In genomic region chr10:61751534-61752219, GRCm38 (mm10) we compare ENCODE assay signal across 11 mouse cellular contexts. TPM values are rescaled to one million over a fixed set of nuclear protein-coding genes. Genes with fewer than 3 reads are reported as not detected.
DNase-seq lines count a peak whose midpoint lies in the region; ATAC-seq and TF ChIP-seq lines count a peak whose summit lies in the region.
"Had no signal": no experiment of that assay in that cellular context is flagged by ENCODE, and none has a peak within 500 bp of the region (broad histone marks: within the 10 kb centered on the region; RNA-seq: fewer than 3 reads in every experiment).

No protein-coding gene starts in this region.

- TF ChIP-seq CTCF in liver, postnatal 0 days (IDR thresholded peaks at IDR 0.05; ENCODE audit: low read depth), result no peak

- no peaks in the 10 kb centered on the region for H3K9me3 ChIP-seq in heart, embryonic 12.5 days (replicated peaks)
- no peaks in the 10 kb centered on the region for H3K9me3 ChIP-seq in liver, postnatal 0 days (ENCODE audit: low read length)
- no peaks in the 10 kb centered on the region for H3K9me3 ChIP-seq in hindbrain, embryonic 10.5 days
- H3K9me3 ChIP-seq: embryonic facial prominence, embryonic 13.5 days; neural tube, embryonic 13.5 days had no signal

- no peak overlapping the region for H3K9ac ChIP-seq in heart, embryonic 12.5 days
- H3K9ac ChIP-seq in liver, postnatal 0 days (replicated peaks), result peak overlapping the region; percentile 37
- H3K9ac ChIP-seq: embryonic facial prominence, embryonic 13.5 days; neural tube, embryonic 13.5 days had no signal

- peak; percentile 90 for DNase-seq in heart, adult 11 months
- DNase-seq in MN1 (ENCODE audit: low spot score), result peak; percentile 13
- DNase-seq in heart, postnatal 4 days, result peak; percentile 66
- DNase-seq in liver, postnatal 0 days, result peak; percentile 84
- DNase-seq in left cerebral cortex, postnatal 36 days (ENCODE audit: low spot score in 2 of 2), result no peak
- no peak for DNase-seq in hindbrain, embryonic 10.5 days (ENCODE audit: low spot score)
- no peak for DNase-seq in cerebellum, adult 18-20 months

- H3K27ac ChIP-seq in heart, embryonic 12.5 days (ENCODE audit: poor library complexity, severe bottlenecking), result no peak overlapping the region; the same call in 1 of the 2 replicates
- H3K27ac ChIP-seq in liver, postnatal 0 days (ENCODE audit: low read depth), result peak overlapping the region; percentile 86
- no peak overlapping the region for H3K27ac ChIP-seq in hindbrain, embryonic 10.5 days
- H3K27ac ChIP-seq: embryonic facial prominence, embryonic 13.5 days; heart, adult 2 months; neural tube, embryonic 13.5 days had no signal

- peaks cover 2% of the 10 kb centered on the region for H3K4me1 ChIP-seq in heart, embryonic 12.5 days (replicated peaks)
- peaks cover 6% of the 10 kb centered on the region for H3K4me1 ChIP-seq in liver, postnatal 0 days (ENCODE audit: insufficient read depth)
- H3K4me1 ChIP-seq in hindbrain, embryonic 10.5 days (replicated peaks), result no peaks in the 10 kb centered on the region
- H3K4me1 ChIP-seq: embryonic facial prominence, embryonic 13.5 days; neural tube, embryonic 13.5 days had no signal

- H3K4me2 ChIP-seq in heart, embryonic 12.5 days, result no peak overlapping the region
- peak overlapping the region; percentile 45 for H3K4me2 ChIP-seq in liver, postnatal 0 days (ENCODE audit: low read depth, low read length)
- H3K4me2 ChIP-seq: embryonic facial prominence, embryonic 13.5 days; neural tube, embryonic 13.5 days had no signal

- peaks cover 85% of the 10 kb centered on the region for H3K36me3 ChIP-seq in heart, embryonic 12.5 days
- no peaks in the 10 kb centered on the region; the same call in 1 of the 2 replicates for H3K36me3 ChIP-seq in liver, postnatal 0 days (replicated peaks; ENCODE audit: insufficient read depth, low read length)
- H3K36me3 ChIP-seq in hindbrain, embryonic 10.5 days, result peaks cover 100% of the 10 kb centered on the region

- H3K27me3 ChIP-seq in heart, embryonic 12.5 days (replicated peaks), result no peaks in the 10 kb centered on the region
- H3K27me3 ChIP-seq in liver, postnatal 0 days (ENCODE audit: insufficient read depth, low read length), result no peaks in the 10 kb centered on the region
- H3K27me3 ChIP-seq in hindbrain, embryonic 10.5 days (ENCODE audit: insufficient read depth, poor library complexity, severe bottlenecking), result no peaks in the 10 kb centered on the region
- H3K27me3 ChIP-seq: embryonic facial prominence, embryonic 13.5 days; neural tube, embryonic 13.5 days had no signal

- WGBS in heart, embryonic 12.5 days, result 79% methylated on average over 20 of the region's 20 CpGs
- WGBS in liver, postnatal 0 days (ENCODE audit: insufficient replicate concordance), result 35% methylated on average over 20 of the region's 20 CpGs
- 84% methylated on average over 20 of the region's 20 CpGs for WGBS in hindbrain, embryonic 10.5 days

- TF ChIP-seq EP300 in liver, postnatal 0 days (IDR thresholded peaks at IDR 0.05; ENCODE audit: low read depth), result no peak

- ATAC-seq in heart, embryonic 12.5 days (ENCODE audit: insufficient number of reproducible peaks, low FRiP score), result no peak
- ATAC-seq in liver, postnatal 0 days, result peak; percentile 95

- intact Hi-C loops in left cerebral cortex, postnatal 36 days (cut with DNase I), result no loop called here

- no peak overlapping the region for H3K4me3 ChIP-seq in heart, embryonic 12.5 days
- peak overlapping the region; percentile 7; the same call in 1 of the 2 replicates for H3K4me3 ChIP-seq in liver, postnatal 0 days (ENCODE audit: low read depth, low read length)
- H3K4me3 ChIP-seq in hindbrain, embryonic 10.5 days, result no peak overlapping the region
- H3K4me3 ChIP-seq: embryonic facial prominence, embryonic 13.5 days; heart, adult 2 months; neural tube, embryonic 13.5 days had no signal

RNA-seq across cellular contexts. Expression of gene H2afy2, which starts 32.3 kb away (rescaled TPM):
- 72.7 and 76.0 TPM in 2 replicates for polyA plus RNA-seq in heart, embryonic 12.5 days (2016; fragmentation: Nextera tagmentation; extraction: Ambion mirVana)
- total RNA-seq in heart, postnatal 4 days (2021), result 10 to 100 TPM; 22.8 to 24.4 TPM
- polyA plus RNA-seq in liver, postnatal 0 days (2015; fragmentation: Nextera tagmentation; extraction: Ambion mirVana), result 1.9 and 2.0 TPM in 2 replicates
- 10 to 100 TPM; 26.2 to 26.6 TPM for total RNA-seq in left cerebral cortex, postnatal 36 days (2021)
- polyA plus RNA-seq in hindbrain, embryonic 10.5 days (2016; fragmentation: Nextera tagmentation; extraction: Ambion mirVana), result 297 and 325 TPM in 2 replicates

RNA-seq across cellular contexts. Expression of gene Aifm2, which starts 36.6 kb away (rescaled TPM):
- 20.8 and 22.7 TPM in 2 replicates for polyA plus RNA-seq in heart, embryonic 12.5 days (2016; fragmentation: Nextera tagmentation; extraction: Ambion mirVana)
- total RNA-seq in heart, postnatal 4 days (2021), result 10 to 100 TPM; 33.3 to 35.5 TPM
- 10.9 and 11.2 TPM in 2 replicates for polyA plus RNA-seq in liver, postnatal 0 days (2015; fragmentation: Nextera tagmentation; extraction: Ambion mirVana)
- total RNA-seq in left cerebral cortex, postnatal 36 days (2021), result 1 to 10 TPM; 7.3 to 9.9 TPM
- polyA plus RNA-seq in hindbrain, embryonic 10.5 days (2016; fragmentation: Nextera tagmentation; extraction: Ambion mirVana), result 5.1 and 8.2 TPM in 2 replicates

RNA-seq across cellular contexts. Expression of gene Tysnd1, which starts 56.4 kb away (rescaled TPM):
- polyA plus RNA-seq in heart, embryonic 12.5 days (2016; fragmentation: Nextera tagmentation; extraction: Ambion mirVana), result 31.0 and 32.1 TPM in 2 replicates
- total RNA-seq in heart, postnatal 4 days (2021), result 10 to 100 TPM; 21.0 to 22.6 TPM
- polyA plus RNA-seq in liver, postnatal 0 days (2015; fragmentation: Nextera tagmentation; extraction: Ambion mirVana), result 22.8 and 24.2 TPM in 2 replicates
- 10 to 100 TPM; 20.0 to 23.7 TPM for total RNA-seq in left cerebral cortex, postnatal 36 days (2021)
- polyA plus RNA-seq in hindbrain, embryonic 10.5 days (2016; fragmentation: Nextera tagmentation; extraction: Ambion mirVana), result 28.3 and 35.7 TPM in 2 replicates

Comparison
In these comparisons a context has a peak if more than half of its experiments do, and no peak if none do; other contexts are left out.
1. DNase-seq: peak in heart, adult 11 months (single experiment), MN1 (single experiment), heart, postnatal 4 days (single experiment) and liver, postnatal 0 days (single experiment); none in left cerebral cortex, postnatal 36 days (0 of 2), hindbrain, embryonic 10.5 days (single experiment) and cerebellum, adult 18-20 months (0 of 2).
2. RNA of gene H2afy2, which starts 32.3 kb away (polyA plus RNA-seq): 297 to 325 TPM in hindbrain, embryonic 10.5 days and 72.7 to 76.0 TPM in heart, embryonic 12.5 days; 1.9 to 2.0 TPM in liver, postnatal 0 days; every median in the first group is over 10 times any median in the second.